Mouse (Mus musculus): ENCODE measurements around the gene Prrc2c.
A peak's percentile ranks its signal among the peaks of the same experiment; 100 is the strongest.
"Not testable (repeated sequence)": the region's sequence is repeated elsewhere in the genome, so short reads cannot be mapped to it uniquely, and the experiment has no call there.

Prrc2c gene

GRCm38 (mm10) chr1:162665486-162666174 lies 74.7 kb downstream of the Prrc2c start:
- no peak for DNase-seq

GRCm38 (mm10) chr1:162664826-162665475 lies 75.4 kb downstream of the Prrc2c start:
- peak; percentile 86 for DNase-seq

- DNase-seq: no peak
Observed at GRCm38 (mm10) chr1:162660276-162660860, 80.0 kb downstream of the Prrc2c start.

- DNase-seq: no peak
Observed at GRCm38 (mm10) chr1:162658119-162658518, 82.2 kb downstream of the Prrc2c start, which contains the start of gene Myocos. Gene Myocos (minus strand): TSS chr1:162658219.

GRCm38 (mm10) chr1:162648416-162648815 lies 91.9 kb downstream of the Prrc2c start:
- DNase-seq: no peak

GRCm38 (mm10) chr1:162646083-162646686 lies 94.2 kb downstream of the Prrc2c start:
- peak; percentile 43 for DNase-seq

GRCm38 (mm10) chr1:162643752-162644151 lies 96.6 kb downstream of the Prrc2c start:
- DNase-seq: peak; percentile 87

GRCm38 (mm10) chr1:162642591-162642990 lies 97.8 kb downstream of the Prrc2c start:
- no peak for DNase-seq

- no peak for DNase-seq
Observed at GRCm38 (mm10) chr1:162639861-162640260, 100.5 kb downstream of the Prrc2c start.

GRCm38 (mm10) chr1:162639051-162639750 lies 101.2 kb downstream of the Prrc2c start, which contains the start of gene Myoc:
Gene Myoc (plus strand): TSS chr1:162639155.
- no peak for DNase-seq

GRCm38 (mm10) chr1:162638535-162638934 lies 101.8 kb downstream of the Prrc2c start:
- DNase-seq: no peak

GRCm38 (mm10) chr1:162636516-162636915 lies 103.8 kb downstream of the Prrc2c start:
- DNase-seq: no peak

- peak; percentile 69 for DNase-seq
Observed at GRCm38 (mm10) chr1:162635291-162635931, 104.9 kb downstream of the Prrc2c start.

GRCm38 (mm10) chr1:162628326-162628725 lies 112.0 kb downstream of the Prrc2c start:
- not testable (repeated sequence) for DNase-seq

GRCm38 (mm10) chr1:162627821-162628220 lies 112.5 kb downstream of the Prrc2c start:
- not testable (repeated sequence) for DNase-seq

GRCm38 (mm10) chr1:162625229-162625628 lies 115.1 kb downstream of the Prrc2c start:
- no peak for DNase-seq

GRCm38 (mm10) chr1:162623895-162624294 lies 116.5 kb downstream of the Prrc2c start:
- DNase-seq: no peak

Measured in cerebellum, adult 9-10 months (tissue).